Mouse (Mus musculus): ENCODE results near the gene Ctnnbip1. TPM values are rescaled to one million over a fixed set of nuclear protein-coding genes. Genes with fewer than 3 reads are reported as not detected.

The Ctnnbip1 gene
- polyA plus RNA-seq, 1 experiment = 57.8 TPM

- H3K4me3 ChIP-seq (ENCODE audit: insufficient read depth, poor library complexity, severe bottlenecking) = no peak overlapping the region
- no peaks in the 10 kb centered on the region for H3K79me2 ChIP-seq (ENCODE audit: control insufficient read depth, insufficient read depth)
- TF ChIP-seq MYOD1 (IDR thresholded peaks at IDR 0.05; ENCODE audit: control insufficient read depth, insufficient read length, low read depth) (no peak), CEBPB (IDR thresholded peaks at IDR 0.05; ENCODE audit: low read depth) (no peak), MAX (IDR thresholded peaks at IDR 0.05) (no peak)
- no peaks in the 10 kb centered on the region for H3K36me3 ChIP-seq (ENCODE audit: control insufficient read depth, insufficient read depth)
- no peaks in the 10 kb centered on the region for H3K27me3 ChIP-seq (ENCODE audit: control insufficient read depth, insufficient read depth, insufficient read length)
- no peaks in the 10 kb centered on the region for H3K79me3 ChIP-seq (ENCODE audit: low read depth)
- H3ac ChIP-seq (ENCODE audit: control insufficient read depth, insufficient read length, low read depth) = no peak overlapping the region
Observed at GRCm38 (mm10) chr4:149569781-149570497, 51.9 kb downstream of the Ctnnbip1 start.

DNA sequence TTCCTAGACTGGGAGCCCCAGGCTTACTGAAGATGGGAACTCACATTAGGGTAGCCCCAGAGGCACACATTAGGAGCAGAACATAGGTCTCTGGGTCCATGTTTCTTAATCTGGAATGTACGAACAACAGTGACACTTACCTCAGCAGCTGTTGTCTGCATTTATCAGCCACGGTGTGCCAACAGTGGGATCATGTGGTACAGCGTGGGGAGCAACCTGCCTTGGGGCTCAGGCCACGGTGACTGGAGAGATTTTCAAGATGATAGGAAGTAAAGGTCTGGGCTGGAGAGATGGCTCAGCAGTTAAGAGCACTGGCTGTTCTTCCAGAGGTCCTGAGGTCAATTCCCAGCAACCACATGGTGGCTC is 52.4 kb downstream of the Ctnnbip1 start:
- Histone ChIP-seq H3K79me3 (ENCODE audit: low read depth) (no peaks in the 10 kb centered on the region), H3K27me3 (ENCODE audit: control insufficient read depth, insufficient read depth, insufficient read length) (no peaks in the 10 kb centered on the region), H3K79me2 (ENCODE audit: control insufficient read depth, insufficient read depth) (no peaks in the 10 kb centered on the region)

GRCm38 (mm10) chr4:149571209-149571608 is 53.2 kb downstream of the Ctnnbip1 start:
- no peaks in the 10 kb centered on the region for H3K27me3 ChIP-seq (ENCODE audit: control insufficient read depth, insufficient read depth, insufficient read length)
- TF ChIP-seq MYOG (IDR thresholded peaks at IDR 0.05; ENCODE audit: control insufficient read depth, extremely low read depth, insufficient read length) = no peak
- no peak for TF ChIP-seq MYOD1 (IDR thresholded peaks at IDR 0.05; ENCODE audit: control insufficient read depth, insufficient read length, low read depth)
- no peak for TF ChIP-seq CTCF (IDR thresholded peaks at IDR 0.05; ENCODE audit: control insufficient read depth, insufficient read depth, insufficient read length)

More for the DNA sequence above, 52.4 kb downstream of the Ctnnbip1 start:
- TF ChIP-seq MAX (IDR thresholded peaks at IDR 0.05) (no peak), CTCF (IDR thresholded peaks at IDR 0.05; ENCODE audit: control insufficient read depth, insufficient read depth, insufficient read length) (no peak), CEBPB (IDR thresholded peaks at IDR 0.05; ENCODE audit: low read depth) (no peak), MYOD1 (IDR thresholded peaks at IDR 0.05; ENCODE audit: control insufficient read depth, insufficient read length, low read depth) (no peak), MYOG (IDR thresholded peaks at IDR 0.05; ENCODE audit: control insufficient read depth, extremely low read depth, insufficient read length) (no peak), FOSL1 (IDR thresholded peaks at IDR 0.05; ENCODE audit: insufficient read depth, low read length, poor library complexity, severe bottlenecking) (no peak), USF1 (IDR thresholded peaks at IDR 0.05; ENCODE audit: low read depth) (no peak)
- Histone ChIP-seq H3K36me3 (ENCODE audit: control insufficient read depth, insufficient read depth) (no peaks in the 10 kb centered on the region), H3K4me3 (ENCODE audit: insufficient read depth, poor library complexity, severe bottlenecking) (no peak overlapping the region), H3ac (ENCODE audit: control insufficient read depth, insufficient read length, low read depth) (no peak overlapping the region)

DNA sequence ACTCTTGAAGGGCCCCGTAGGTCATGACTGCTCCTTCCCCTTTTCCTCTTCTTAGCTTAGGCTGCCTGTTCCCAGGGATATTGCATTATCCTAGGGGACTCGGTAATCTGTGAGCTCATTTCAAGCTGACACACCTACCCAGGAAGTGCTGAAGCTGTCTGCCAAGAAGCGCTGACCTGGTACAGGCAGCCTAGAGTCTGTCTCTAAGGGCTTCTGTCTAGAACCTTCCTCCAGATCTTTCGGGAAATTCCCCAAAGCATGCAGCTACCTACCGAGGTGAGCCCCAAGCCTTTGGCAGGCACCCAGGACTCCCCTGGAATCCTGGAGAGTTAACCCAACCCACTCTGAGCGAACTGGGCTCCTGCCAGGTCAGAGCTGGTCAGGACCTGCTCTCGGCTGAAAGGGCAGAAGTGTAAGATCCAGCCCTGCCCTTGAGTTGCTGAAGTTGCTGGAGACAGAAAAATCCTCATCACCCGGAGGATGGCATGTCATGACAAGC is 53.7 kb downstream of the Ctnnbip1 start:
- Histone ChIP-seq H3K79me3 (ENCODE audit: low read depth) (no peaks in the 10 kb centered on the region), H3ac (ENCODE audit: control insufficient read depth, insufficient read length, low read depth) (no peak overlapping the region), H3K4me3 (ENCODE audit: insufficient read depth, poor library complexity, severe bottlenecking) (no peak overlapping the region), H3K36me3 (ENCODE audit: control insufficient read depth, insufficient read depth) (no peaks in the 10 kb centered on the region), H3K79me2 (ENCODE audit: control insufficient read depth, insufficient read depth) (no peaks in the 10 kb centered on the region), H3K27me3 (ENCODE audit: control insufficient read depth, insufficient read depth, insufficient read length) (no peaks in the 10 kb centered on the region)
- TF ChIP-seq MYOG (IDR thresholded peaks at IDR 0.05; ENCODE audit: control insufficient read depth, extremely low read depth, insufficient read length) (no peak), MAX (IDR thresholded peaks at IDR 0.05) (no peak), CTCF (IDR thresholded peaks at IDR 0.05; ENCODE audit: control insufficient read depth, insufficient read depth, insufficient read length) (no peak), MYOD1 (IDR thresholded peaks at IDR 0.05; ENCODE audit: control insufficient read depth, insufficient read length, low read depth) (no peak), CEBPB (IDR thresholded peaks at IDR 0.05; ENCODE audit: low read depth) (no peak), USF1 (IDR thresholded peaks at IDR 0.05; ENCODE audit: low read depth) (no peak), FOSL1 (IDR thresholded peaks at IDR 0.05; ENCODE audit: insufficient read depth, low read length, poor library complexity, severe bottlenecking) (no peak)

More at GRCm38 (mm10) chr4:149571209-149571608, 53.2 kb downstream of the Ctnnbip1 start:
- Histone ChIP-seq H3K4me3 (ENCODE audit: insufficient read depth, poor library complexity, severe bottlenecking) (no peak overlapping the region), H3ac (ENCODE audit: control insufficient read depth, insufficient read length, low read depth) (no peak overlapping the region), H3K79me3 (ENCODE audit: low read depth) (no peaks in the 10 kb centered on the region), H3K36me3 (ENCODE audit: control insufficient read depth, insufficient read depth) (no peaks in the 10 kb centered on the region), H3K79me2 (ENCODE audit: control insufficient read depth, insufficient read depth) (no peaks in the 10 kb centered on the region)

GRCm38 (mm10) chr4:149572446-149572845 is 54.4 kb downstream of the Ctnnbip1 start:
- TF ChIP-seq CTCF (IDR thresholded peaks at IDR 0.05; ENCODE audit: control insufficient read depth, insufficient read depth, insufficient read length) = no peak
- no peak for TF ChIP-seq MAX (IDR thresholded peaks at IDR 0.05)
- no peak for TF ChIP-seq MYOD1 (IDR thresholded peaks at IDR 0.05; ENCODE audit: control insufficient read depth, insufficient read length, low read depth)
- no peak for TF ChIP-seq CEBPB (IDR thresholded peaks at IDR 0.05; ENCODE audit: low read depth)
- TF ChIP-seq USF1 (IDR thresholded peaks at IDR 0.05; ENCODE audit: low read depth) = no peak
- no peak for TF ChIP-seq FOSL1 (IDR thresholded peaks at IDR 0.05; ENCODE audit: insufficient read depth, low read length, poor library complexity, severe bottlenecking)
- no peak for TF ChIP-seq MYOG (IDR thresholded peaks at IDR 0.05; ENCODE audit: control insufficient read depth, extremely low read depth, insufficient read length)
- Histone ChIP-seq H3K27me3 (ENCODE audit: control insufficient read depth, insufficient read depth, insufficient read length) (no peaks in the 10 kb centered on the region), H3ac (ENCODE audit: control insufficient read depth, insufficient read length, low read depth) (no peak overlapping the region), H3K36me3 (ENCODE audit: control insufficient read depth, insufficient read depth) (no peaks in the 10 kb centered on the region), H3K79me2 (ENCODE audit: control insufficient read depth, insufficient read depth) (no peaks in the 10 kb centered on the region), H3K79me3 (ENCODE audit: low read depth) (no peaks in the 10 kb centered on the region), H3K4me3 (ENCODE audit: insufficient read depth, poor library complexity, severe bottlenecking) (no peak overlapping the region)

GRCm38 (mm10) chr4:149572851-149573250 is 54.8 kb downstream of the Ctnnbip1 start:
- Histone ChIP-seq H3K36me3 (ENCODE audit: control insufficient read depth, insufficient read depth) (no peaks in the 10 kb centered on the region), H3K27me3 (ENCODE audit: control insufficient read depth, insufficient read depth, insufficient read length) (no peaks in the 10 kb centered on the region), H3K79me3 (ENCODE audit: low read depth) (no peaks in the 10 kb centered on the region), H3ac (ENCODE audit: control insufficient read depth, insufficient read length, low read depth) (no peak overlapping the region), H3K79me2 (ENCODE audit: control insufficient read depth, insufficient read depth) (no peaks in the 10 kb centered on the region), H3K4me3 (ENCODE audit: insufficient read depth, poor library complexity, severe bottlenecking) (no peak overlapping the region)
- TF ChIP-seq CTCF (IDR thresholded peaks at IDR 0.05; ENCODE audit: control insufficient read depth, insufficient read depth, insufficient read length) (no peak), CEBPB (IDR thresholded peaks at IDR 0.05; ENCODE audit: low read depth) (no peak), USF1 (IDR thresholded peaks at IDR 0.05; ENCODE audit: low read depth) (no peak), MYOG (IDR thresholded peaks at IDR 0.05; ENCODE audit: control insufficient read depth, extremely low read depth, insufficient read length) (no peak), MAX (IDR thresholded peaks at IDR 0.05) (no peak), FOSL1 (IDR thresholded peaks at IDR 0.05; ENCODE audit: insufficient read depth, low read length, poor library complexity, severe bottlenecking) (no peak), MYOD1 (IDR thresholded peaks at IDR 0.05; ENCODE audit: control insufficient read depth, insufficient read length, low read depth) (no peak)

Measured in C2C12 (cell line).